Mouse (Mus musculus) heart, embryonic 16.5 days (tissue): ENCODE results near the gene Ppp2r5b. TPM values are rescaled to one million over a fixed set of nuclear protein-coding genes. Genes with fewer than 3 reads are reported as not detected.
A peak's percentile ranks its signal among the peaks of the same experiment; 100 is the strongest.

Source experiments
- ATAC-seq: fragments of 200-750 bp; cut with Nextera tagmentation; replicated peaks from 2 replicates; pipeline ENCODE4 v1.8.0; 2017; ENCODE audit warnings: moderate number of reproducible peaks; ENCODE audit not compliant: insufficient read depth, low FRiP score; ENCODE audit errors: extremely low read depth
- H3K27ac ChIP-seq: fragments of 300-500 bp; sonication (generic); 2 replicates; pipeline ENCODE4 v1.5.1; 2014; ENCODE audit warnings: mild to moderate bottlenecking, low read length, control low read depth, moderate library complexity
- H3K27me3 ChIP-seq: fragments of 300-500 bp; sonication (generic); 2 replicates; pipeline ENCODE4 v1.6.1; 2014; ENCODE audit warnings: low read length, mixed read lengths; ENCODE audit not compliant: control insufficient read depth, insufficient read depth
- H3K36me3 ChIP-seq: fragments of 300-500 bp; sonication (generic); 2 replicates; pipeline ENCODE4 v1.6.1; 2014; ENCODE audit not compliant: control insufficient read depth, insufficient read depth
- H3K4me1 ChIP-seq: fragments of 300-500 bp; sonication (generic); 2 replicates; pipeline ENCODE4 v1.6.1; 2014; ENCODE audit warnings: low read length, mixed read lengths; ENCODE audit not compliant: control insufficient read depth, insufficient read depth
- H3K4me2 ChIP-seq: fragments of 300-500 bp; sonication (generic); 2 replicates; pipeline ENCODE4 v1.6.1; 2014; ENCODE audit warnings: low read depth, mild to moderate bottlenecking, control low read depth, low read length
- H3K4me3 ChIP-seq: fragments of 300-500 bp; sonication (generic); 2 replicates; pipeline ENCODE4 v1.5.1; 2014; ENCODE audit warnings: mild to moderate bottlenecking, control low read depth, low read length
- H3K9ac ChIP-seq: fragments of 300-500 bp; sonication (generic); 2 replicates; pipeline ENCODE4 v1.6.1; 2014; ENCODE audit warnings: low read length, control low read depth
- H3K9me3 ChIP-seq: fragments of 300-500 bp; sonication (generic); replicated peaks from 2 replicates; pipeline ENCODE4 v1.6.1; 2016; ENCODE audit warnings: low read length; ENCODE audit not compliant: control insufficient read depth
- WGBS: fragments of 180-500 bp; shearing (Covaris S2); extraction: QIAGEN DNeasy Blood & Tissue Kit; methylation state at CpG from one replicate; pipeline ENCODE4 v1.1.7; 2014; 5-methylcytosine and 5-hydroxymethylcytosine counted together
- polyA plus RNA-seq: library from polyadenylated mRNA; unstranded; fragments of >200 nt; fragmentation: Nextera tagmentation; extraction: Ambion mirVana; gene quantifications from 2 replicates; pipeline ENCODE4 v1.2.1, GENCODE M21; 2015

Gene Ppp2r5b
- polyA plus RNA-seq, result 22.6 and 23.4 TPM in 2 replicates

DNA sequence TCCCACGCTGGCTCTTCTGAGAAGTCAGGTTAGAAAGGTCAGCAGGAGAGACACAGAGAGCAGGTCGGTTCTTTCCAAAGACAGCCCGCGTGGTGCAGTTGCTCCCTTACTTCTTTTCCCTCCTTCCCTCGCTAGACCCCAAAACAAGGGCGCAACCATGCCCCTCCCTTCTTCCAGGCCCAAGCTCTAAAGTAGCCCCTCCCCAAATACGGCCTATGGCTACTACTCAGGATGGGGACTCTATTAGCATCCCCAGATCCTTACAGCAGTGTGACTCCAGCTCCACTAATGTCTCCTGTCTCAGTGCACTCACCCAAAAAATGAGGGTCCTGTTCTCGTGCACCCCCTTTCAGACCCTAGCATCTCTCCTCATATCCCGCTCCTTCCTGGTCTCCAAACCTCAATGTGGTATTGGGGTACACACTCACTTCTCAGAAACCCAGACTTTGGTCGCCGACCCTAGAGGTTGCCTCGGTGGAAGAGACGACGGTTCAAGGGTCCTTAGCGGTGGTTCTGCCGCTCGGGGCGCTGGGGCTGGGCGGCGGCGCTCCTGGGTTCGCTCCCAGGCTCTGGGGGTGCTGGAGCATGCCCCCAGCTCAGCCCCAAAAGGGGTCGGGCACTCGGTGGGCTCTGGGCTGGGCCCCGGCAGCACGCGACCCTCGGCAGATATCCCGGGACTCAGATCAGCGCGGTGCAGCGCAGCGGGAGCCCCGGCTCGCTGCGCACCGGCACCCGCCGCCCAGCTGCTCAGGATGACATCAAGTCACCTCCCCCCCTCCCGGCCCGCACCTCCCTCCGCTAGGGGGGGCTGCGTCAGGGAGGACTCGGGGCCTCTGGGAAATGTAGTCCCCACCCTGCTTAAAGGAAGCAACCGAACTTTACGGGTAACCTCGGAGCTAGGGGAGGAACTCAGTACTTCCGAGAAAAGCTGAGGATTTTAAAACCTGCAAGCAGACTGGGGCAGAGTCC lies at the start of gene Ppp2r5b:
Ppp2r5b (minus strand) TSS at position 789 of the 969 bp plus-strand sequence.
- H3K4me1 ChIP-seq, result peaks cover 15% of the 10 kb centered on the region
- ATAC-seq, result peak; percentile 93
- peak within 1 kb of the TSS; percentile 97 for H3K4me2 ChIP-seq
- H3K9ac ChIP-seq, result peak within 1 kb of the TSS; percentile 86
- peak within 1 kb of the TSS; percentile 99 for H3K27ac ChIP-seq
- no peaks in the 10 kb centered on the region for H3K27me3 ChIP-seq
- H3K9me3 ChIP-seq, result no peaks in the 10 kb centered on the region
- 4% methylated on average over 48 of the region's 48 CpGs for WGBS
- H3K4me3 ChIP-seq, result peak within 1 kb of the TSS; percentile 79
- H3K36me3 ChIP-seq, result peaks cover 8% of the 10 kb centered on the region; the same call in 1 of the 2 replicates

DNA sequence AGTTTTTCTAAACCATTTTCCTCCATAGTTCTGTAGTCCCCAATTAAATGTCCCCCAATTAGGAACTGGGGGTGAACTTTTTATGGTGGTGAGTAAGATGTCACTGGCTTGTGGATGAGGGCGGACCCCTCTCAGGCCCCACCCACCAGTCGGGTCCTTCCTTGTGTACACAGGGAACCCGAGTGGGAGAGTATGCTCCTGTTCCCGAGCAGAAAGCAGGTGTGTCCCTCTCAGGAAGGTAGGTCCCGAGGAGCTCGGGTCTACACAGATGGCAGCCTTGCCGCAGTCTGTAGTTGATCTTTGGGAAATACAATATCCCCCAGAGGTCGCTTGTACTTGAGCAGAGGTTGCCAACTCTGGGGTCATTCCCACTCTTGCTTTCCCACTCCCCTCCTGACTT lies 49.6 kb upstream of the Ppp2r5b start:
- WGBS, result 50% methylated on average over 8 of the region's 8 CpGs
- no peak overlapping the region for H3K9ac ChIP-seq
- H3K27ac ChIP-seq, result peak overlapping the region; percentile 83; the same call in 1 of the 2 replicates
- H3K27me3 ChIP-seq, result no peaks in the 10 kb centered on the region
- peaks cover 48% of the 10 kb centered on the region for H3K4me1 ChIP-seq
- no peak; the same call in 1 of the 2 replicates for ATAC-seq
- no peak overlapping the region for H3K4me3 ChIP-seq
- no peaks in the 10 kb centered on the region for H3K9me3 ChIP-seq
- H3K36me3 ChIP-seq, result peaks cover 25% of the 10 kb centered on the region
- H3K4me2 ChIP-seq, result peak overlapping the region; percentile 50

DNA sequence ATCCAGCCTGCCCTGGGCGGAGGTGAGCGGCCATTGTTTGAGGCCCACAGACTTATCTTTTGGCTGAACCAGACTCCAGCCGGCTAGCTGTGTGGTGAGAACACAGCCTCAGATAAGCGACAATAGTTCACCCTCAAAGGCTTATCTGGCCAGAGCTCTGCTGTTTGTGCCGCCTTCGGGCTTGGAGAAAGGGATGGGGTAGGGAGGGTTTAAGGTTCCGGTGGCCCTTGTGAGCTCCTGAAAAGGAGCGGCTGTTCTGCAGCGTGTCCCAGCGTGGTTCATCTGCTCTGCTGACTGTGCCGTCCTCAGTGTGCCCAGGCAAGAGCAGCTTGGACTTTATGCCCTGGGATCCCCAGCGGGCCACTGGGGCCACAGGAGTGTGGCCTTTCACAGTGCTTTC lies 48.8 kb upstream of the Ppp2r5b start:
- Histone ChIP-seq H3K27me3 (no peaks in the 10 kb centered on the region), H3K4me3 (0 out of 2 replicates have a peak overlapping the region, but pooled peaks have one; percentile 3), H3K9me3 (no peaks in the 10 kb centered on the region), H3K27ac (peak overlapping the region; percentile 83), H3K9ac (peak overlapping the region; percentile 48), H3K4me2 (peak overlapping the region; percentile 50), H3K36me3 (peaks cover 25% of the 10 kb centered on the region), H3K4me1 (peaks cover 55% of the 10 kb centered on the region)
- peak; percentile 54 for ATAC-seq
- WGBS, result 28% methylated on average over 12 of the region's 12 CpGs

DNA sequence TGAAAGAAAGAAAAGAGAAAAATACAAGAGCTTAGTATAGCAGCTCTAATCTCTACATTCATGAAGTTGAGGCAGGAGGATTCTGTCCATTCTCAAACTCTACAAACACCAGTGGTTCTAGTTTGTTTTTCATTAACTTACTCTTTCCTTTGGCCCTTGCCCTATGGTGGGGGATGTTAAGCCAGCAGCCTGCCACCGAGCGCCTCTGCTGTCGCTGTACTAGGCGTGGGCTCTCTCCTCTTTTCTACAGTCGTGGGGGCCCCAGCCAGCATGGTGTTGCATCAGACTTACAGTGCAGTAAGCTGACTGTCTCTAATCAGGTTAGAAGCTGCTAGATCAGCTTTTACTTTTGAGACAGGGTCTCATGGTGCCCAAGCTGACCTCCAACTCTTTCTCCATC lies 47.3 kb upstream of the Ppp2r5b start:
- Histone ChIP-seq H3K27ac (no peak overlapping the region), H3K27me3 (no peaks in the 10 kb centered on the region), H3K4me2 (no peak overlapping the region), H3K36me3 (peaks cover 25% of the 10 kb centered on the region), H3K9ac (no peak overlapping the region), H3K9me3 (no peaks in the 10 kb centered on the region), H3K4me3 (no peak overlapping the region), H3K4me1 (peaks cover 69% of the 10 kb centered on the region)
- 73% methylated on average over 5 of the region's 5 CpGs for WGBS
- no peak for ATAC-seq

DNA sequence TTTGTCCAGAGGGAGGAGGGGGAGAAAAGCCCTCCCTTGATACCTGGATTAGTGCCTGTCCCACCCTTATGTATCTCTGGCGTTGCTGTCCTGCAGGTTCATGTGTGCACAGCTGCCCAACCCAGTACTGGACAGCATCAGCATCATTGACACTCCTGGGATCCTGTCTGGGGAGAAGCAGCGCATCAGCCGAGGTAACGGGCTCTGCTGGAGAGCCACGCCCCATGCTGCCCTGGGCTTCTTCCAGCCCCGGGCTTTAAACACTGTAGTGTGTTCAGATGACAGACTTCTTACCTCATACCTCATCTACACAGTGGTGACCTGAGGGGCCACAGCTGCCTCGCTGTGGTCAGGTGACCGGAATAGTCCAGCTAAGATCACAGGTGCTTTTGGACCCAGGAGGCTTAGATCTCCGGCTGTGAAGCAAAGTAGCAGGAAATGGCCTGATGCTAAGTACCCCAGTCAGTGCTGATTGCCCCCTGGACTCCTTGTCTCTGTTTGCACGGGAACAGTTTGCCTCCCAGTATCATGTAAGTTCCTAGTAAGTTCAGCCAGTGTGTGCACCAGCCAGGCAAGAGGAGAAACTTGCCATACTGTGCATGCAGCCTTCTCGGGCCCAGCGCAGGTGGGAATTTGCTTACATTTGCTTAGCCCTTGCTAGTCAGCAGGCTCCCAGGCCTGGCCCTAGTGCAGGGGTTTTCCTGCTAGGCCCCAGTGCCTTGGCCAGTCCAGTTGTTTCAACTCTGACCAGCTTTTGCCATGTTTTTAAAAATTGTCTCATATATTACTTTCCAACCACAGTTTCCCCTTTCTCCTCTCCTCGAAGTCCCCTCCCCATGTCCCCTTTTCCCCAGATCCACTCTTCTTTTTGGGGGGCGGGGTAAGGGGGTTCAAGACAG lies 45.7 kb upstream of the Ppp2r5b start:
- H3K4me3 ChIP-seq, result no peak overlapping the region

DNA sequence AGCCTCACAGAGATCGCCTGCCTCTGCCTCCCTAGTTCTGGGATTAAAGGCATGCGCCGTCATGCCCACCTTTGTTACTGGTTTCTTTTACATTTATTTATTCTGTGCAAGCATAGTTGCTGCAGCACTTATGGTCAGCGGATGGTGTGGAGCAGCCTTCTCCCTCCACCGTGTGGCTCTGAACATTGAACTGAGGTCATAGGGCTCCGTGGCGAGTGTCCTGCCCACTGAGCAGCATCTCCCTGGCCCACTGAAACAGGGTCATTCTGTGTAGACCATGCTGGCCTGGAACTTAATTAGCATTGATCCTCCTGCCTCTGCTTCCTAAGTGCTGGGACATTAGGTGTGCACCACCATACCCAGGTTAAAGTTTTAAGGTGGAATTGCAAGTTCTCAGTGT lies 44.9 kb upstream of the Ppp2r5b start:
- Histone ChIP-seq H3K4me3 (no peak overlapping the region), H3K4me2 (no peak overlapping the region), H3K9me3 (no peaks in the 10 kb centered on the region), H3K27me3 (no peaks in the 10 kb centered on the region), H3K9ac (no peak overlapping the region), H3K27ac (no peak overlapping the region), H3K36me3 (peaks cover 25% of the 10 kb centered on the region), H3K4me1 (peaks cover 60% of the 10 kb centered on the region)
- 81% methylated on average over 7 of the region's 7 CpGs for WGBS
- ATAC-seq, result no peak

More for the DNA sequence above, 45.7 kb upstream of the Ppp2r5b start:
- no peak overlapping the region for H3K27ac ChIP-seq
- H3K36me3 ChIP-seq, result peaks cover 25% of the 10 kb centered on the region
- no peaks in the 10 kb centered on the region for H3K27me3 ChIP-seq
- no peaks in the 10 kb centered on the region for H3K9me3 ChIP-seq
- H3K4me1 ChIP-seq, result peaks cover 62% of the 10 kb centered on the region
- no peak for ATAC-seq
- no peak overlapping the region for H3K9ac ChIP-seq
- no peak overlapping the region for H3K4me2 ChIP-seq
- WGBS, result 72% methylated on average over 14 of the region's 14 CpGs

DNA sequence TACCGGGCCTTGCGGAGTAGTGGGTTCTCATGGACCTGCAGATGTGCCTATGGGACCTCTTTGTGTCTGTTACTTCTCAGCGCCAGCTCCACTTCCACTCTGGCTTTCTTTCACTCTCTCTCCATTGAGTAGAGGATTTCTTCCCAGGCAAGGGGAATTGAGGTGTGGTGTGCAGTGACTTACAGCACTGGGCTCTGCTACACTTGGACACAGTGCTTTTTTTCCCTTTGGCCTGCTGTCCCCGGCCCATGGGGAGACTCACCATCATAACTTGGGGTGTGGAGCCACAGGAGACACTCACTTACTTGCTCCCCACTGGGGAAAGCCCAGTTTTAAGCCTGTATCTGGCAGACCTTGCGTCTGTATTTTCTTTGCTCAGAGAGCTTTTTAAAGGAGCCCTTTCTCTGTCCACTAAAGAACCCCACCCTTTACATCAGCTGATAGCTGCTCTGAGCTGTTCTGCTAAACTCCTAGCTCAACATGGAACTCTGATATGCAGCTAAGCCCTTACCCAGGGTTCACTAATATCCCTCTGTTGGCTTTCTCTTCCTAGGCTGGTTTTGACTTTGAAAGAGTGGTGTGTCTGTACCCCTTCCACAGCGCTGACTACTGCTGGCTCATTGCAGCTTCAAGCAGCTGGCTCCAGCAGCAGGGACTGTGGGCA lies 43.9 kb upstream of the Ppp2r5b start:
- Histone ChIP-seq H3K27ac (peak overlapping the region; percentile 86; the same call in 1 of the 2 replicates), H3K4me1 (peaks cover 55% of the 10 kb centered on the region)

DNA sequence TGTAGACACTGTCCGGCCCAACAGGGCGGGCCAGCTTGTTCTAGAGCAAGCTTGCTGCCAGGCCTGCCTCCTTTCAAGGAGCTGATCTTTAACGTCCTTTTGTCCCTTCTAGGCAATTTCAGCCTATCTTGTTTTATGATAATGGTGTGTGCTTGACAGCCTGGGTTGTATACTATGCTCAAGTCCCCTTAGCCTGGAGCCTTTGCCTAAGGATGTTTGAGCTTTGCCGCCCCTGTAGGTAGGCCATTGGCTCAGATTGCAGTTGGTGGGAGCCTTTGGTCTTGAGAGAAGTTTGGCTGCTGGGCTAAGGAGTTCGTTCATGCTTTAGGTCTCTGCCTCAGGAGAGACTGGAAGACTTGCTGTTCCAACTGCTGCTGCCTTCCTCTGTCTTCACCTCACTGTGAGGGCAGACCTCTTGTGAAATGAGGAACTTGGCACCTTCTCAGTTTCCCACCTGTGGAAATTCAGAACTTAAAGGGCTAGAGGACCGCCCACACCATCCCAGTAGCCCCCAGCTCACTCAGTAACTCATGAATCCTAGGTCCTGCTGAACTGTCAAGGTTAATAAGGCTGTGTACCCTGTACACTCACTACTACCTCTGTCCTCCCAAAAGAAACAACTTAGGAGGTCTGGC lies 42.9 kb upstream of the Ppp2r5b start:
- WGBS, result 23% methylated on average over 6 of the region's 6 CpGs
- no peak for ATAC-seq
- H3K27ac ChIP-seq, result peak overlapping the region; percentile 86
- peaks cover 44% of the 10 kb centered on the region for H3K4me1 ChIP-seq
- peaks cover 20% of the 10 kb centered on the region for H3K36me3 ChIP-seq
- peak overlapping the region; percentile 81 for H3K9ac ChIP-seq
- H3K9me3 ChIP-seq, result no peaks in the 10 kb centered on the region
- H3K27me3 ChIP-seq, result no peaks in the 10 kb centered on the region
- peak overlapping the region; percentile 98 for H3K4me2 ChIP-seq
- peak overlapping the region; percentile 78 for H3K4me3 ChIP-seq

More for the DNA sequence above, 43.9 kb upstream of the Ppp2r5b start:
- ATAC-seq, result no peak
- Histone ChIP-seq H3K27me3 (no peaks in the 10 kb centered on the region), H3K36me3 (peaks cover 25% of the 10 kb centered on the region), H3K9ac (peak overlapping the region; percentile 81), H3K4me2 (peak overlapping the region; percentile 98), H3K4me3 (peak overlapping the region; percentile 78), H3K9me3 (no peaks in the 10 kb centered on the region)
- 80% methylated on average over 6 of the region's 6 CpGs for WGBS
